8 mouse cellular contexts compared by ENCODE assay signal in the genomic region with DNA sequence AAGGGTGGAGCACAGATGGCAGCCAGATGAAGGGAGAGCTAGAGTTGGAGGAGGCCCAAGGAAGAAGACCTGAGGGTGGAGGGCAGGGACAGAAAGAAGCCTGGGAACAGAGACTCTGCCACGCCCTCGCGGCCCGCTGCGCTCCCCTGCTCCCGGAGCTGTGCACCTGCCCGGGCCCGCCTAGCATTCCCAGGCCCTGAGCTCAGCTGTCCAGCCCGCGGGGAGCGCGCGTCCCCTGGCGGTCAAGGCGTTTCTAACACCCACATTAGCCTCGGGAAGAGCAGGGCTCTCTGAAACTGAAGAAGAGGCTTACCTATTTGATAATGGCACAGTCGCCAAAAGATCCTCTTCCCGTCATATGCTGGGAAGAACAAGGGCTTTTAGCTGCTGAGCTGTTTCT. TPM values are rescaled to one million over a fixed set of nuclear protein-coding genes. Genes with fewer than 3 reads are reported as not detected.
A peak's percentile ranks its signal among the peaks of the same experiment; 100 is the strongest.
DNase-seq lines count a peak whose midpoint lies in the region; ATAC-seq and TF ChIP-seq lines count a peak whose summit lies in the region.

No protein-coding gene starts in this region.

- H3K4me3 ChIP-seq in forebrain, postnatal 0 days (ENCODE audit: low read depth, low read length): no peak overlapping the region
- H3K4me3 ChIP-seq in forebrain, embryonic 15.5 days: no peak overlapping the region
- 0 out of 2 replicates have a peak overlapping the region, but pooled peaks have one; percentile 8 for H3K4me3 ChIP-seq in heart, embryonic 11.5 days (ENCODE audit: low read depth, low read length)
- no peak overlapping the region for H3K4me3 ChIP-seq in thymus, adult 2 months (ENCODE audit: control insufficient read depth, insufficient read depth, low read length)

- TF ChIP-seq CTCF in forebrain, postnatal 0 days (IDR thresholded peaks at IDR 0.05; ENCODE audit: low read depth): peak; percentile 71
- peak; percentile 93 for TF ChIP-seq CTCF in thymus, adult 2 months (IDR thresholded peaks at IDR 0.05; ENCODE audit: borderline replicate concordance, control insufficient read depth, extremely low read depth, insufficient read depth, low read length, poor library complexity)

- no peaks in the 10 kb centered on the region for H3K27me3 ChIP-seq in forebrain, postnatal 0 days (ENCODE audit: insufficient read depth, low read length)
- H3K27me3 ChIP-seq in forebrain, embryonic 15.5 days: no peaks in the 10 kb centered on the region
- peaks cover 7% of the 10 kb centered on the region; the same call in 1 of the 2 replicates for H3K27me3 ChIP-seq in heart, embryonic 11.5 days (ENCODE audit: control insufficient read depth, insufficient read depth, low read length)
- no peaks in the 10 kb centered on the region; the same call in 1 of the 2 replicates for H3K27me3 ChIP-seq in thymus, adult 2 months (ENCODE audit: control insufficient read depth, insufficient read depth, low read length)

- no peaks in the 10 kb centered on the region for H3K36me3 ChIP-seq in forebrain, postnatal 0 days (ENCODE audit: insufficient read depth)
- no peaks in the 10 kb centered on the region for H3K36me3 ChIP-seq in forebrain, embryonic 15.5 days
- H3K36me3 ChIP-seq in heart, embryonic 11.5 days (ENCODE audit: control insufficient read depth, insufficient read depth, low read length): no peaks in the 10 kb centered on the region
- H3K36me3 ChIP-seq in thymus, adult 2 months (ENCODE audit: control insufficient read depth, insufficient read depth, low read length): no peaks in the 10 kb centered on the region

- H3K4me1 ChIP-seq in forebrain, postnatal 0 days (ENCODE audit: insufficient read depth): no peaks in the 10 kb centered on the region
- peaks cover 25% of the 10 kb centered on the region for H3K4me1 ChIP-seq in forebrain, embryonic 15.5 days
- peaks cover 26% of the 10 kb centered on the region for H3K4me1 ChIP-seq in heart, embryonic 11.5 days (ENCODE audit: control insufficient read depth, insufficient read depth, low read length)
- H3K4me1 ChIP-seq in thymus, adult 2 months (replicated peaks; ENCODE audit: control insufficient read depth, insufficient read depth, low read length): peaks cover 18% of the 10 kb centered on the region

- DNase-seq in forebrain, postnatal 0 days: no peak
- peak; percentile 78 for DNase-seq in MN1 (ENCODE audit: low spot score)
- DNase-seq in cerebellum, postnatal 10 days: peak; percentile 76 to 80
- DNase-seq in kidney, postnatal 4 days: peak; percentile 86 to 90
- peak; percentile 77 for DNase-seq in mesoderm, embryonic 11.5 days (ENCODE audit: low read depth, low spot score)
- DNase-seq in thymus, adult 2 months: peak; percentile 73

- no peaks in the 10 kb centered on the region for H3K9me3 ChIP-seq in forebrain, postnatal 0 days (ENCODE audit: low read length)
- H3K9me3 ChIP-seq in forebrain, embryonic 15.5 days: no peaks in the 10 kb centered on the region
- no peaks in the 10 kb centered on the region for H3K9me3 ChIP-seq in heart, embryonic 11.5 days (replicated peaks; ENCODE audit: control insufficient read depth, low read length)

- H3K4me2 ChIP-seq in forebrain, postnatal 0 days (ENCODE audit: low read depth): no peak overlapping the region
- no peak overlapping the region for H3K4me2 ChIP-seq in forebrain, embryonic 15.5 days (replicated peaks)
- peak overlapping the region; percentile 99 for H3K4me2 ChIP-seq in heart, embryonic 11.5 days

- 6% methylated on average over 18 of the region's 18 CpGs for WGBS in forebrain, postnatal 0 days
- 4% methylated on average over 18 of the region's 18 CpGs for WGBS in forebrain, embryonic 15.5 days
- WGBS in heart, embryonic 11.5 days (ENCODE audit: insufficient replicate concordance): 4% methylated on average over 18 of the region's 18 CpGs
- whole genome bisulfite sequencing in thymus, adult 2 months: 11% methylated on average over 18 of the region's 18 CpGs

- no peak for TF ChIP-seq POLR2A in thymus, adult 2 months (IDR thresholded peaks at IDR 0.05; ENCODE audit: control insufficient read depth, extremely low read depth, insufficient read depth, low read length, poor library complexity)

- no peak for ATAC-seq in forebrain, postnatal 0 days
- ATAC-seq in forebrain, embryonic 15.5 days (replicated peaks): no peak
- ATAC-seq in heart, embryonic 11.5 days (replicated peaks; ENCODE audit: insufficient number of reproducible peaks, low FRiP score, low TSS enrichment): no peak

- H3K9ac ChIP-seq in forebrain, postnatal 0 days: no peak overlapping the region
- H3K9ac ChIP-seq in forebrain, embryonic 15.5 days (replicated peaks): no peak overlapping the region
- no peak overlapping the region for H3K9ac ChIP-seq in heart, embryonic 11.5 days (ENCODE audit: low read depth, low read length)

- no peak overlapping the region for H3K27ac ChIP-seq in forebrain, postnatal 0 days (ENCODE audit: low read depth, low read length)
- H3K27ac ChIP-seq in forebrain, embryonic 15.5 days (replicated peaks): no peak overlapping the region
- H3K27ac ChIP-seq in heart, embryonic 11.5 days (ENCODE audit: low read depth, low read length): peak overlapping the region; percentile 93
- no peak overlapping the region for H3K27ac ChIP-seq in thymus, adult 2 months (ENCODE audit: control insufficient read depth, insufficient read depth, low read length)

RNA-seq across cellular contexts. Expression of a gene that starts 4.3 kb away (rescaled TPM):
- total RNA-seq in forebrain, postnatal 0 days (2014; rRNA removed): 0.76 and 1.2 TPM in 2 replicates
- polyA plus RNA-seq in forebrain, postnatal 0 days (2015; fragmentation: Nextera tagmentation; extraction: Ambion mirVana): 2.0 and 2.1 TPM in 2 replicates
- polyA plus RNA-seq in forebrain, embryonic 15.5 days (2015; fragmentation: Nextera tagmentation; extraction: Ambion mirVana): 2.6 and 2.7 TPM in 2 replicates
- 12.4 and 17.6 TPM in 2 replicates for polyA plus RNA-seq in heart, embryonic 11.5 days (2014; fragmentation: Nextera tagmentation; extraction: Ambion mirVana)
- 13.6 and 14.2 TPM in 2 replicates for polyA plus RNA-seq in thymus, adult 2 months (2012; rRNA removed)

RNA-seq across cellular contexts. Expression of a gene that starts 4.6 kb away (rescaled TPM):
- 12.1 and 15.5 TPM in 2 replicates for total RNA-seq in forebrain, postnatal 0 days (2014; rRNA removed)
- polyA plus RNA-seq in forebrain, postnatal 0 days (2015; fragmentation: Nextera tagmentation; extraction: Ambion mirVana): 19.4 and 21.6 TPM in 2 replicates
- 23.9 and 24.0 TPM in 2 replicates for polyA plus RNA-seq in forebrain, embryonic 15.5 days (2015; fragmentation: Nextera tagmentation; extraction: Ambion mirVana)
- 17.6 and 18.9 TPM in 2 replicates for polyA plus RNA-seq in heart, embryonic 11.5 days (2014; fragmentation: Nextera tagmentation; extraction: Ambion mirVana)
- polyA plus RNA-seq in thymus, adult 2 months (2012; rRNA removed): 7.5 and 8.0 TPM in 2 replicates

RNA-seq across cellular contexts. Expression of a gene that starts 17.9 kb away (rescaled TPM):
- total RNA-seq in forebrain, postnatal 0 days (2014; rRNA removed): 47.7 and 58.2 TPM in 2 replicates
- polyA plus RNA-seq in forebrain, postnatal 0 days (2015; fragmentation: Nextera tagmentation; extraction: Ambion mirVana): 17.9 and 21.8 TPM in 2 replicates
- polyA plus RNA-seq in forebrain, embryonic 15.5 days (2015; fragmentation: Nextera tagmentation; extraction: Ambion mirVana): 22.8 and 24.2 TPM in 2 replicates
- polyA plus RNA-seq in heart, embryonic 11.5 days (2014; fragmentation: Nextera tagmentation; extraction: Ambion mirVana): 6.1 and 6.6 TPM in 2 replicates
- 134 and 137 TPM in 2 replicates for polyA plus RNA-seq in thymus, adult 2 months (2012; rRNA removed)

RNA-seq across cellular contexts. Expression of a gene that starts 19.3 kb away (rescaled TPM):
- total RNA-seq in forebrain, postnatal 0 days (2014; rRNA removed): 56.6 and 73.6 TPM in 2 replicates
- polyA plus RNA-seq in forebrain, postnatal 0 days (2015; fragmentation: Nextera tagmentation; extraction: Ambion mirVana): 80.5 and 81.0 TPM in 2 replicates
- 94.6 and 95.4 TPM in 2 replicates for polyA plus RNA-seq in forebrain, embryonic 15.5 days (2015; fragmentation: Nextera tagmentation; extraction: Ambion mirVana)
- 72.5 and 74.5 TPM in 2 replicates for polyA plus RNA-seq in heart, embryonic 11.5 days (2014; fragmentation: Nextera tagmentation; extraction: Ambion mirVana)
- 62.3 and 63.6 TPM in 2 replicates for polyA plus RNA-seq in thymus, adult 2 months (2012; rRNA removed)

RNA-seq across cellular contexts. Expression of a gene that starts 40.0 kb away (rescaled TPM):
- 2.2 and 3.0 TPM in 2 replicates for total RNA-seq in forebrain, postnatal 0 days (2014; rRNA removed)
- 2.1 and 2.9 TPM in 2 replicates for polyA plus RNA-seq in forebrain, postnatal 0 days (2015; fragmentation: Nextera tagmentation; extraction: Ambion mirVana)
- polyA plus RNA-seq in forebrain, embryonic 15.5 days (2015; fragmentation: Nextera tagmentation; extraction: Ambion mirVana): 2.2 and 2.3 TPM in 2 replicates
- 2.2 and 3.7 TPM in 2 replicates for polyA plus RNA-seq in heart, embryonic 11.5 days (2014; fragmentation: Nextera tagmentation; extraction: Ambion mirVana)
- 73.1 and 87.0 TPM in 2 replicates for polyA plus RNA-seq in thymus, adult 2 months (2012; rRNA removed)
